Mouse (Mus musculus) heart, embryonic 16.5 days (tissue): Measurements from ENCODE around the gene Shoc2. TPM values are rescaled to one million over a fixed set of nuclear protein-coding genes. Genes with fewer than 3 reads are reported as not detected.

Source experiments
- ATAC-seq: fragments of 200-750 bp; cut with Nextera tagmentation; replicated peaks from 2 replicates; pipeline ENCODE4 v1.8.0; 2017; ENCODE audit warnings: moderate number of reproducible peaks; ENCODE audit not compliant: insufficient read depth, low FRiP score; ENCODE audit errors: extremely low read depth
- H3K27ac ChIP-seq: fragments of 300-500 bp; sonication (generic); 2 replicates; pipeline ENCODE4 v1.5.1; 2014; ENCODE audit warnings: mild to moderate bottlenecking, low read length, control low read depth, moderate library complexity
- H3K27me3 ChIP-seq: fragments of 300-500 bp; sonication (generic); 2 replicates; pipeline ENCODE4 v1.6.1; 2014; ENCODE audit warnings: low read length, mixed read lengths; ENCODE audit not compliant: control insufficient read depth, insufficient read depth
- H3K36me3 ChIP-seq: fragments of 300-500 bp; sonication (generic); 2 replicates; pipeline ENCODE4 v1.6.1; 2014; ENCODE audit not compliant: control insufficient read depth, insufficient read depth
- H3K4me1 ChIP-seq: fragments of 300-500 bp; sonication (generic); 2 replicates; pipeline ENCODE4 v1.6.1; 2014; ENCODE audit warnings: low read length, mixed read lengths; ENCODE audit not compliant: control insufficient read depth, insufficient read depth
- H3K4me2 ChIP-seq: fragments of 300-500 bp; sonication (generic); 2 replicates; pipeline ENCODE4 v1.6.1; 2014; ENCODE audit warnings: low read depth, mild to moderate bottlenecking, control low read depth, low read length
- H3K4me3 ChIP-seq: fragments of 300-500 bp; sonication (generic); 2 replicates; pipeline ENCODE4 v1.5.1; 2014; ENCODE audit warnings: mild to moderate bottlenecking, control low read depth, low read length
- H3K9ac ChIP-seq: fragments of 300-500 bp; sonication (generic); 2 replicates; pipeline ENCODE4 v1.6.1; 2014; ENCODE audit warnings: low read length, control low read depth
- H3K9me3 ChIP-seq: fragments of 300-500 bp; sonication (generic); replicated peaks from 2 replicates; pipeline ENCODE4 v1.6.1; 2016; ENCODE audit warnings: low read length; ENCODE audit not compliant: control insufficient read depth
- WGBS: fragments of 180-500 bp; shearing (Covaris S2); extraction: QIAGEN DNeasy Blood & Tissue Kit; methylation state at CpG from one replicate; pipeline ENCODE4 v1.1.7; 2014; 5-methylcytosine and 5-hydroxymethylcytosine counted together
- polyA plus RNA-seq: library from polyadenylated mRNA; unstranded; fragments of >200 nt; fragmentation: Nextera tagmentation; extraction: Ambion mirVana; gene quantifications from 2 replicates; pipeline ENCODE4 v1.2.1, GENCODE M21; 2015

Gene Shoc2
- polyA plus RNA-seq, 1 experiment from 2014 or later = 36.0 TPM

DNA sequence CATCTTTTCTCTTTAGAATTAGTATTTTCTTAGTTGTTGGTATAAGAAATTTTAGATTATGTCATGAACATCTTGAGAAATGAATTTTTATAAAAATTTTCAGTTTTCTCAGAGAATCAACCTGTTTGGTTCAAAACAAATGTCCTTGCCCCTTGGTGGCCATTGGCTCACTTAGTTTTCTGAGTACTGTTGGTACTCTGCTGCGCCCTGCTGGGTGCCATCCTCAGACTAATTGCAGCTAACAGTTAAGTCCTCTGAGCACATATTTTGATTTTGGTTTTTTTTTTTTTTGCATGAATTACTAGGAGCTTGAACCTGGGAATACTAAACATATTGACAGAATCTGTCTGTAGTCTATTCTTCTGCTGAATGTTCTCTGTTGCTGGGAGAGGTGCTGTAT, 39.2 kb downstream of the Shoc2 start:
- no peaks in the 10 kb centered on the region for H3K27me3 ChIP-seq
- no peak overlapping the region for H3K27ac ChIP-seq
- peaks cover 8% of the 10 kb centered on the region for H3K36me3 ChIP-seq
- no peak overlapping the region for H3K4me2 ChIP-seq
- H3K4me3 ChIP-seq = no peak overlapping the region
- no peak for ATAC-seq
- no peaks in the 10 kb centered on the region for H3K9me3 ChIP-seq
- WGBS = 93% methylated on average over 1 of the region's 1 CpGs
- H3K9ac ChIP-seq = no peak overlapping the region
- peaks cover 2% of the 10 kb centered on the region; the same call in 1 of the 2 replicates for H3K4me1 ChIP-seq

DNA sequence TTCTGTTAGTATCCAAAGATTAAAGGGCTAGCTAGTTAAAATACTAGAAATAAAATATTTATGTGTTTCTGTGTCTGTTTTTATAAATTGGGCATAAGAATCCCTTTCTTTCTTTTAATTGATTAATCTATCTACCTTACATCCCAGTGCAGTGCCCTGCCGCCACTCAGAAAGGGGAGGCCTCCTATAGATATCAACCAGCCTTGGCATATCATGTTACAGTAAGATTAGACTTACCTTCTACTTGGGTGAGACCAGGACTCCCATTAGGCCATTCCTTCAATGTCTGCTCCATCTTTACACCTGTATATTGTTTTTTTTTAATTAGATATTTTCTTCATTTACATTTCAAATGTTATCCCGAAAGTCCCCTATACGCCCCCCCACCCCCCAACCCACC, 40.5 kb downstream of the Shoc2 start:
- 90% methylated on average over 3 of the region's 3 CpGs for WGBS
- Histone ChIP-seq H3K4me2 (no peak overlapping the region), H3K4me3 (no peak overlapping the region), H3K9me3 (no peaks in the 10 kb centered on the region), H3K4me1 (peaks cover 2% of the 10 kb centered on the region; the same call in 1 of the 2 replicates), H3K27ac (no peak overlapping the region), H3K9ac (no peak overlapping the region), H3K36me3 (peaks cover 10% of the 10 kb centered on the region), H3K27me3 (no peaks in the 10 kb centered on the region)
- no peak for ATAC-seq

DNA sequence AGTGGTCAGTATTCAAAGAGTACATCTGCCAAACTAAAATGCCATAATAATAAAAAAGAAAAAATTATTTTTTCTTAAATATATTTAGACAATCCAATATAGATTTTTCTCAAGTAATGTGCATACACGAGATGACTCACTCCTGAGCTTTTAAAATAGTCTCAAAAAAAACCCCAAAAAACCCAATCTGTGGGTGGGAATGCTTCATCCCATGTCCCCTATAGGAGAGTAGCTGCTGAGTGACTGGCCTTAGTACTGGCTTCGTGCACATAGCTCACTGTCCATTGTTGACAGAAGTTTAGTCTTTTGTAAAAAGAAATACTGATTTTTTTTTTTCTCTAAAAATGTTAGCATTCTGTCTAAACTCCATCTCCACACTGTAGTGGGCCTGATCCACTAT, 46.4 kb downstream of the Shoc2 start:
- Histone ChIP-seq H3K27ac (no peak overlapping the region), H3K9me3 (no peaks in the 10 kb centered on the region), H3K4me1 (no peaks in the 10 kb centered on the region), H3K4me3 (no peak overlapping the region), H3K9ac (no peak overlapping the region), H3K36me3 (peaks cover 10% of the 10 kb centered on the region), H3K4me2 (no peak overlapping the region), H3K27me3 (no peaks in the 10 kb centered on the region)
- ATAC-seq = no peak
- 84% methylated on average over 2 of the region's 2 CpGs for WGBS

DNA sequence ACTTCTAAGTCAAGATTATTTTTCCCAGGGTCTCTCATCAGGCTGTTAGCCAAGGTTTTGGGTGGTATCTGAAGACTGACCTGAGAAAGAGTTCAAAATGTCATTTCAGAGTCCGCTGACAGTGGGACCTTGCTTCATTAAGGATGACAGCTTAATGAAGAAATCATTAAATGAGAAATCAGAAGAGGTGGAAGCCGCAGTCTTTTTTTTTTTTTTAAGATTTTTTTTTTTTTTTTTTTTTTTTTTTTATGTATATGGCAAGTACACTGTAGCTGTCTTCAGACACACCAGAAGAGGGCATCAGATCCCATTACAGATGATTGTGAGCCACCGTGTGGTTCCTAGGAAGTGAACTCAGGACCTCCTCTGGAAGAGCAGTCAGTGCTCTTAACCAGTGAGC, 49.8 kb downstream of the Shoc2 start:
- 0 out of 2 replicates have a peak, but pooled peaks cover under 1% of the 10 kb centered on the region for H3K36me3 ChIP-seq
- H3K4me3 ChIP-seq = no peak overlapping the region
- ATAC-seq = no peak
- WGBS = 68% methylated on average over 3 of the region's 3 CpGs
- no peak overlapping the region for H3K27ac ChIP-seq
- no peaks in the 10 kb centered on the region for H3K4me1 ChIP-seq
- no peaks in the 10 kb centered on the region for H3K9me3 ChIP-seq
- H3K9ac ChIP-seq = no peak overlapping the region
- H3K4me2 ChIP-seq = no peak overlapping the region
- H3K27me3 ChIP-seq = no peaks in the 10 kb centered on the region

DNA sequence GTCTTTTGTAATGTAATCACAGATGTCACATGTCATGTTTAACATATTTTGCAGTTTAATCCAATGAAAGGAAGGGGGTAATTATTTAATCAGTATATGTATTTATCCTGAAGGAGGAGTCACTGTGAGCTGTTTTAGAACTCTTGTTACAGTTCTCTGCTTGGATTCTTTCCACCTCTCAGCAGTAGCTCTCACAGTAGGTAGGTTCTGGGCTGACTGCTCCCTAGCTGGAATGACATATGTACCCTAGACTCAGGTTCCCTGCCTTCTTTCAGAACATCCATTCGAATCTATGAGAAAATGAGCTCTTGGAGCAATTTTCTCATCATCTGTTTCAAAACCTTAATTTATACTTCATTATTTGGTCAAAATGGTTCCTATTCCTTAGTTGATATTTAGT, 50.2 kb downstream of the Shoc2 start:
- WGBS = 93% methylated on average over 1 of the region's 1 CpGs
- no peak overlapping the region for H3K27ac ChIP-seq

DNA sequence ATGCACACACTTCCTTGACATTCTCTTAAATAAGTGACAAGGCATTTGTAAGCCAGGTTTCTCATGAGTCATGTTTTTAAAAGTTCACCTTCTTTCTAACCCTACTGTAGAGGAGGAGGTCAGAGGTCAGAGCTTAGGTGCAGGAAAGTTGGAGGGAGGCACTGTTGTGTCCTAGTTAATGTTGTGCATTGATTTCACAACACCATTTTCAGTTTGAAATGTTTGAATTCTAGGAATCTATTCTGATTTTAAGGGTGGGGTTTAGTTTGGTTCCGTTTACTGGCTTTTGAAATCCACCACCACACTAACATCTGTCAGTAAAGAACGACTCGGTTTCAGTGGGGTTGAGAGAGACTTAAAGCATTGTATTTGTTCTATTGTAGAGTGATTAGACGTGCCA, 66.9 kb downstream of the Shoc2 start:
- H3K27ac ChIP-seq = no peak overlapping the region
- no peak for ATAC-seq
- H3K27me3 ChIP-seq = no peaks in the 10 kb centered on the region
- H3K9ac ChIP-seq = no peak overlapping the region
- no peaks in the 10 kb centered on the region for H3K9me3 ChIP-seq
- H3K36me3 ChIP-seq = peaks cover 3% of the 10 kb centered on the region; the same call in 1 of the 2 replicates
- no peak overlapping the region for H3K4me3 ChIP-seq
- WGBS = 76% methylated on average over 4 of the region's 4 CpGs
- no peak overlapping the region for H3K4me2 ChIP-seq
- H3K4me1 ChIP-seq = no peaks in the 10 kb centered on the region

More for the DNA sequence above, 50.2 kb downstream of the Shoc2 start:
- no peaks in the 10 kb centered on the region for H3K36me3 ChIP-seq
- H3K4me1 ChIP-seq = no peaks in the 10 kb centered on the region
- no peak for ATAC-seq
- no peak overlapping the region for H3K4me2 ChIP-seq
- no peaks in the 10 kb centered on the region for H3K9me3 ChIP-seq
- H3K9ac ChIP-seq = no peak overlapping the region
- no peaks in the 10 kb centered on the region for H3K27me3 ChIP-seq
- H3K4me3 ChIP-seq = no peak overlapping the region

DNA sequence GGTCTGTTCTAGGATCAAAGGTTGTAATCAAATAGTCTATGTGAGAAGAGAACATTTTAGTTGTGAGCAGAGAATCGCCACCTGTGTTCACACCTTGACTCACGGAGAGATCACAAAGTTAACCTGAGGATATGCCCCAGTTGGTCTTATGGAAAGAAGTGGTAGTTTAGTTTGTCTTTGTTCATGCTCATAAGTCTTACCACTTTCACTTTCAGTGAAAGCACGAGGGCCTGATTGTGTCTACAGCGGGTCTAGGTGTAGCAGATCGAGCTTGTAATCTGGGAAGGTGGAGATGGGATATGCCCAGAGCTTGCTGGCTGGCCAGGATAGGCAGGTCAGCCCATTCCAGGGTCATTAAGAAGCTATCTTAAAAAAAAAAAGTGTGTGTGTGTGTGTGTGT, 70.9 kb downstream of the Shoc2 start:
- Histone ChIP-seq H3K9me3 (no peaks in the 10 kb centered on the region), H3K4me2 (no peak overlapping the region), H3K27ac (no peak overlapping the region), H3K4me1 (no peaks in the 10 kb centered on the region), H3K4me3 (no peak overlapping the region), H3K27me3 (no peaks in the 10 kb centered on the region), H3K9ac (no peak overlapping the region), H3K36me3 (peaks cover 3% of the 10 kb centered on the region; the same call in 1 of the 2 replicates)
- no peak for ATAC-seq
- WGBS = 88% methylated on average over 5 of the region's 5 CpGs

DNA sequence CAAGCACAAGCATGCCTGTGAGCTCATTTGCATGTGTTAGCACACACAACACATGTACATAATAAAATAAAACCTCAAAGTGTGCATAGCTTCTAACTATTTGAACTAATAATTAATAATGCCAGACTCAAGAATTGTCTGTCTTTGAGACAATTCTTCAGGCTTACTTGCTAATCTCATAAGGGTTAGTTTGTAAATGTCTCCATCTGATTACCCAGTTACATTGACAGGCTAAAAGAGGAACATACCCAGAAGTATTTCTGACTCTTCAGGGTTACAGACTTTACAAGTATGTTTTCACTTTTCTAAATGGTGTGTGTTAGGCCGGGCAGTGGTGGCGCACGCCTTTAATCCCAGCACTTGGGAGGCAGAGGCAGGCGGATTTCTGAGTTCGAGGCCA, 71.4 kb downstream of the Shoc2 start:
- ATAC-seq = no peak
- WGBS = 91% methylated on average over 5 of the region's 5 CpGs
- Histone ChIP-seq H3K36me3 (peaks cover 3% of the 10 kb centered on the region; the same call in 1 of the 2 replicates), H3K4me1 (no peaks in the 10 kb centered on the region), H3K9ac (no peak overlapping the region), H3K27ac (no peak overlapping the region), H3K27me3 (no peaks in the 10 kb centered on the region), H3K4me2 (no peak overlapping the region), H3K9me3 (no peaks in the 10 kb centered on the region), H3K4me3 (no peak overlapping the region)

DNA sequence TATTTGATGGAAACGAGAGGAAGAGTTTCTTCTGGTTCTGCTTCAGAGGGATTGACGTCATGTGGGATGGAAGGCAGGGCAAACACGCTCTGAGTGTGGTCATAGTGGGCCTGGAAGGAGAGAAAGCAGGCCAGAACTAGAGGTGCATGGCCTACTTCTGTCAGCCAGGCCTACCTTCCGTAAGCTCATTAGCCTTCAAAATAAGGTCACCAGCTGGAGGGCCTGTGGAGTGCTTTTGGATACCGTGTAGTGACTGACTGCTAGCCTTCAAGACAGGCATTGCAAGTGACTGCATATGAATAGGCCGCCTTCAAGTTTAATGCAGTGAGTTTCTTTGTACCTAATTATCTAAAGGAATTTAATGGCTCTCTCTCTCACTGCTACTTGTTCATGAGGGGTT, 91.0 kb downstream of the Shoc2 start:
- Histone ChIP-seq H3K9me3 (no peaks in the 10 kb centered on the region), H3K27me3 (no peaks in the 10 kb centered on the region), H3K27ac (no peak overlapping the region), H3K4me1 (peaks cover 3% of the 10 kb centered on the region; the same call in 1 of the 2 replicates), H3K4me2 (no peak overlapping the region), H3K9ac (no peak overlapping the region), H3K4me3 (no peak overlapping the region), H3K36me3 (peaks cover 16% of the 10 kb centered on the region)
- 92% methylated on average over 6 of the region's 6 CpGs for WGBS
- ATAC-seq = no peak
